Mouse (Mus musculus) C2C12 (cell line): ENCODE data around the gene Cacng1. TPM values are rescaled to one million over a fixed set of nuclear protein-coding genes. Genes with fewer than 3 reads are reported as not detected.

Experiments used
- H3K27me3 ChIP-seq: one replicate; pipeline ENCODE4 v1.6.1; 2011; ENCODE audit not compliant: control insufficient read depth, insufficient read depth, insufficient read length
- H3K36me3 ChIP-seq: one replicate; pipeline ENCODE4 v1.6.1; 2011; ENCODE audit not compliant: control insufficient read depth, insufficient read depth
- H3K4me3 ChIP-seq: one replicate; pipeline ENCODE4 v1.5.1; 2011; ENCODE audit warnings: mild to moderate bottlenecking, control low read depth; ENCODE audit not compliant: poor library complexity, insufficient read depth, severe bottlenecking
- H3K79me2 ChIP-seq: one replicate; pipeline ENCODE4 v1.6.1; 2011; ENCODE audit not compliant: control insufficient read depth, insufficient read depth
- H3K79me3 ChIP-seq: one replicate; pipeline ENCODE4 v1.6.1; 2011; ENCODE audit warnings: low read depth, control low read depth
- H3ac ChIP-seq: one replicate; pipeline ENCODE3; 2011; ENCODE audit warnings: low read depth; ENCODE audit not compliant: control insufficient read depth, insufficient read length
- CEBPB ChIP-seq: IDR thresholded peaks from one replicate; pipeline ENCODE4 v1.6.1; 2011; ENCODE audit warnings: low read depth, mild to moderate bottlenecking, control low read depth, moderate library complexity
- CTCF ChIP-seq: IDR thresholded peaks from one replicate; pipeline ENCODE4 v1.5.1; 2011; ENCODE audit not compliant: control insufficient read depth, insufficient read depth, insufficient read length
- FOSL1 ChIP-seq: IDR thresholded peaks from one replicate; pipeline ENCODE4 v1.8.0; 2011; ENCODE audit warnings: mild to moderate bottlenecking, low read length; ENCODE audit not compliant: poor library complexity, insufficient read depth, severe bottlenecking
- MAX ChIP-seq: IDR thresholded peaks from one replicate; pipeline ENCODE4 v1.6.1; 2011; ENCODE audit warnings: mild to moderate bottlenecking, control low read depth
- MYOD1 ChIP-seq: IDR thresholded peaks from one replicate; pipeline ENCODE4 v1.6.1; 2011; ENCODE audit warnings: low read depth; ENCODE audit not compliant: control insufficient read depth, insufficient read length
- MYOG ChIP-seq: IDR thresholded peaks from one replicate; pipeline ENCODE4 v1.6.1; 2011; ENCODE audit not compliant: control insufficient read depth, insufficient read length; ENCODE audit errors: extremely low read depth
- USF1 ChIP-seq: IDR thresholded peaks from one replicate; pipeline ENCODE4 v1.6.1; 2011; ENCODE audit warnings: low read depth, mild to moderate bottlenecking, control low read depth, moderate library complexity
- polyA plus RNA-seq: library from polyadenylated mRNA; unstranded; fragments of >200 nt; fragmentation: generic; extraction: Trizol; gene quantifications from one replicate; pipeline ENCODE4 v1.2.1, GENCODE M21; 2012; ENCODE audit warnings: missing spikeins

Cacng1 gene
- polyA plus RNA-seq, 1 experiment, result 158 TPM

GRCm38 (mm10) chr11:107749114-107749513 lies 32.8 kb upstream of the Cacng1 start:
- TF ChIP-seq CTCF (no peak), CEBPB (no peak), MYOG (no peak), USF1 (no peak), MAX (no peak), FOSL1 (no peak), MYOD1 (no peak)
- Histone ChIP-seq H3K27me3 (no peaks in the 10 kb centered on the region), H3K4me3 (no peak overlapping the region), H3K36me3 (no peaks in the 10 kb centered on the region), H3K79me2 (no peaks in the 10 kb centered on the region), H3ac (no peak overlapping the region), H3K79me3 (no peaks in the 10 kb centered on the region)

DNA sequence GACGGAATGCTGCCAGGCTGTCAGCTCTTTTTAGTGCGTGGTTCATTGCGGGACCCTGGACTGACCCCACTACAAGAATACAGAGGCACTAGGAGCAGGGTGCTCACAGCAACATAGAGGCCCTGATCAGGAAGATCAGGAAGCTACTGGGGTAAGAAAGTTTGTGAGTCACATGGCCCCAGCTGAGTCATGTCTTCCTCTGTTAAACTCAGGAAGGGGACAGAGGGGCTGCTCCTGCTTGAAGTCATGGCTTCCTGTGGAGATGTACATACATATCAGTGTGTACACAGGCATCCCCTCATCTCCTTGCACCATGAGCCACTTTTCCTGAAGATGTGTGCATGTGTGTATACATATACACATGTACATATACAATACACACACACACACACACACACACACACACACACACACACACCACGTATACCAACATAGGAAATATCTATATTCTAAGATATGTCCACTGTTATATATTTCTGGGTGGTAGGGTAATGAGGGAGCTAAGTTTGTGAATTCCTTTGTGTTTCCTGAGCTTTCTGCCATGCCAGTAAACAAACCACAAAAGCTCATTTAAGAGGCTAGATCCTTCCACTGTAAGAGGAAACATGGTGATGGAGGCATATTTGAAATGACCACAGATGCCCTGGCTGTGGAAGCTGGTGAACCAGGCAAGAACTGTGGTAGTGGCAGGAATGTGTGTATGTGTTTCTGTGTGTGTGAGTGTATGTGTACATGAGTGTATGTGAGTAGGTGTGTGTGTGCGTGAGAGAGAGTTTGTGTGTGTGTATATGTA lies 32.1 kb upstream of the Cacng1 start:
- Histone ChIP-seq H3K79me2 (no peaks in the 10 kb centered on the region), H3K27me3 (no peaks in the 10 kb centered on the region), H3K4me3 (no peak overlapping the region), H3ac (no peak overlapping the region), H3K79me3 (no peaks in the 10 kb centered on the region), H3K36me3 (no peaks in the 10 kb centered on the region)
- TF ChIP-seq MAX, result no peak
- TF ChIP-seq FOSL1, result no peak
- TF ChIP-seq USF1, result peak; percentile 81
- no peak for TF ChIP-seq MYOD1
- TF ChIP-seq CTCF, result no peak

GRCm38 (mm10) chr11:107743100-107743499 lies 26.8 kb upstream of the Cacng1 start:
- H3K27me3 ChIP-seq, result no peaks in the 10 kb centered on the region
- TF ChIP-seq CEBPB, result no peak

DNA sequence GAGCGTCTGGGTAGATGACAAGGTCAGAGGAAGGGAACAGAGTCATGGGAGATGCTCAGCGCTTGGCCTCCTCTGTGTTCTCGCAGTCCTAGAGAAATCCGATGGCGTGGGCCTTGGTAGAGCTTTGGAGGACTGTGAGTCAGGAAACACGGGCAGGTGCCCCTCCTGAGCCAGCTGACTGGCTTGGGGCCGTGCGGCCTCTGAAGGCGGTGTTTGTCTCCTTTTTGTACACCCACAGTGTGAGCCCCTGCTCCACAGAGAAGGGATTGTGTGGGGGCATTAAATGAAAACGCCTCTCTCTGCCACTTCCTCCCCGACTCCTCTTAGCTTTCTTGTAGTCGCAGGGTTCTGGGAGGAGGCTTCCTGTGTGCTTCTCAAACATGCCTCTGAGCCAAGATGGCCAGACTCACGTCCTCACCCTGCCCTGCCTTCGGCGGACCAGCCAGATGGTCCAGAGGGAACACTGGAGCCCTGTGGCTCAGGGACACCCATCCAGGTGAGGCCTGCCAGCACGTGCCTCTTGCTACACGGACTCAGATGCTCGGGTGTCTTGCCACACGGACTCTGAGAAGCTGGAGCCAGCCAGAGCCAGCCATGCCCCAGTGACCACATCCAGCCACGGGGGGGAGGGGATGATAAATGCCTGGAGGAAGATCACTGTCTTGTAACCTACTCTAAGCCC lies 22.2 kb upstream of the Cacng1 start:
- H3ac ChIP-seq, result no peak overlapping the region
- no peaks in the 10 kb centered on the region for H3K36me3 ChIP-seq
- TF ChIP-seq CEBPB (no peak), USF1 (no peak), MAX (no peak), MYOD1 (no peak), MYOG (no peak), FOSL1 (no peak), CTCF (no peak)
- no peak overlapping the region for H3K4me3 ChIP-seq
- H3K79me3 ChIP-seq, result no peaks in the 10 kb centered on the region
- H3K27me3 ChIP-seq, result no peaks in the 10 kb centered on the region
- no peaks in the 10 kb centered on the region for H3K79me2 ChIP-seq

More at GRCm38 (mm10) chr11:107743100-107743499, 26.8 kb upstream of the Cacng1 start:
- no peaks in the 10 kb centered on the region for H3K79me3 ChIP-seq
- H3K79me2 ChIP-seq, result no peaks in the 10 kb centered on the region
- no peak overlapping the region for H3K4me3 ChIP-seq
- no peaks in the 10 kb centered on the region for H3K36me3 ChIP-seq
- H3ac ChIP-seq, result no peak overlapping the region

GRCm38 (mm10) chr11:107737886-107738285 lies 21.6 kb upstream of the Cacng1 start:
- Histone ChIP-seq H3K79me2 (no peaks in the 10 kb centered on the region), H3K36me3 (no peaks in the 10 kb centered on the region), H3K4me3 (no peak overlapping the region), H3K27me3 (no peaks in the 10 kb centered on the region), H3ac (no peak overlapping the region), H3K79me3 (no peaks in the 10 kb centered on the region)
- TF ChIP-seq CTCF, result no peak
- no peak for TF ChIP-seq MYOG
- TF ChIP-seq MAX, result no peak
- no peak for TF ChIP-seq USF1
- TF ChIP-seq CEBPB, result no peak
- TF ChIP-seq MYOD1, result no peak
- no peak for TF ChIP-seq FOSL1

DNA sequence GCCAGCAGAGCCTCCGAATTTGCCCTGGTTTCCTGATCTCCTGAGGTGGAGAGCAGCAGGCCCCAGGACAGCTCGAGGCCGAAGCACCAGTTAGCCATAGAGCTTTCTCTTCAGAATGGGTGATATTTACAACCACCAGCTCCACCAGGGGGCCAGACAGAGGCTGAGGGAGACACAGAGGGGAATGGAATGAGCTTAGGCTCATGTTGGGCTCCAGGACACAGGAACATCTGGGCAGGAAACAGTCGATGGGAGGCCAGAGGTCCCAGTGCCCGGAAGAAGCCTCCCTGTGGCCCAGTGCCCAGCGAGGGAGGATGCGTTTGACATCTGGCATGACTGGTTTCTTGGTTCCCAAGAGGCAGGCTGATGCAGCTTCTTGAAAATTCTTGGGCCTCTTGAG lies 17.8 kb upstream of the Cacng1 start:
- H3K36me3 ChIP-seq, result no peaks in the 10 kb centered on the region
- H3K27me3 ChIP-seq, result no peaks in the 10 kb centered on the region
- H3K79me3 ChIP-seq, result no peaks in the 10 kb centered on the region
- no peak overlapping the region for H3ac ChIP-seq
- H3K79me2 ChIP-seq, result no peaks in the 10 kb centered on the region
- TF ChIP-seq MAX (no peak), CTCF (no peak), FOSL1 (no peak), CEBPB (no peak), MYOG (no peak), USF1 (no peak), MYOD1 (no peak)
- H3K4me3 ChIP-seq, result no peak overlapping the region
